Mouse (Mus musculus): ENCODE measurements around the gene Zfp748. TPM values are rescaled to one million over a fixed set of nuclear protein-coding genes. Genes with fewer than 3 reads are reported as not detected.
A peak's percentile ranks its signal among the peaks of the same experiment; 100 is the strongest.

Zfp748 gene
- total RNA-seq (2021): 1 to 10 TPM; 2.3 TPM
- long read RNA-seq, experiment 1, full-length matches to known transcripts: 1 of 1 reads
- long read RNA-seq, experiment 1, partial matches to known transcripts: 0 of 1 reads
- long read RNA-seq, experiment 1, other reads (novel, unspliced or antisense): 0 of 1 reads
- long read RNA-seq, experiment 2, full-length matches to known transcripts: 1 of 1 reads
- long read RNA-seq, experiment 2, partial matches to known transcripts: 0 of 1 reads
- long read RNA-seq, experiment 2, other reads (novel, unspliced or antisense): 0 of 1 reads

DNA sequence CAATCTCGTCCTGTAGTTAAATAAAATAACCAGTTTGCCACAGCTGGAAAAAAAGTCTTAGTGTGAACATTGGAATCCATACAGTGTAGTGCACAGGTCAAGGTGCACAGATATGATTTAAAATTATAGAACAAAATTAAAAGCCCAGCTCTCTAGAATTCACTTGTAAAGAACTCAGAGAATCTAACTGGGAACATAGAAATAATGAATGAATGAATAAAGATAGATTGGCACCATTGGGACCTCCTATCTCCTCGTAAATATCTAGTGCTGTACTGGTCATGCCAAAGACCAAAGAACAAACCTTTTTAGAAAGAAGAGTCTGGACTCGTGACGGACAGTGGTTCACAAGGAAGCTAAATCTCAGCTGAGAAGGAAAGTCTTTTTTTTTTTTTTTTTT lies at the start of gene Zfp748:
Zfp748 (minus strand) TSS at position 101 of the 400 bp plus-strand sequence.
- Histone ChIP-seq H3K27ac (peak within 1 kb of the TSS; percentile 87), H3K4me3 (peak within 1 kb of the TSS; percentile 98)
- no peak for TF ChIP-seq CTCF (IDR thresholded peaks at IDR 0.05)
- intact Hi-C loops (cut with DNase I): loop anchor here (2.0 kb wide), 1 partner anchor 27 kb away; the partner anchor contains the start of genes Gm26965 and Zfp87
- DNase-seq: no peak

DNA sequence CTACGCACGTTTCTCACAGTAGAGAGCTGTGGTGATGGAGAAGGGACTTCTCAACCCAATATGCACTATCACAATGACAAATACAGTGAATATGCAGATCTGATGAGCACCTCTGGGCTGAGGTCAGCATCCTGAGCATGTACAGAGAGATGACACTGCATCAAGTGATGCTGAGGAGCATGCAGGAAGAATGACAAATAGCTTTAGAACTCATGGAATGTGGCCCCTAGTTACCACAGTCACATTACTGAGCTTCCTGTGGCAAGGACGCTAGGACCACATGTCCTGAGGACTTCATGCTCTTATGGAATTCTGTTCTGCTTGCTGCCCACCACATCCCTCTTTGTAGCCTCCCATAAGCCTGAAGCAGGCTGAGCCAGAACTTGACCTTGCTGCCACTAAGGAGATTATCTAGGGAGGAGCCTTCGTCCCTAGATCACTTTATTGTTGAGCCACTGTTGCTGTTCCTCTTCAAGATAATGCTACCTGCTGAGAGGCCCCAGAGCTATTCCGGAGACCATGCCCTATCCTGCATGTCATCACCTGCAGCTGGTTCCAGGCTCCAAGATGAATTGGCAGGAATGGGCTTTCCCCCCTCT lies 19.1 kb upstream of the Zfp748 start:
- Histone ChIP-seq H3K27ac (no peak overlapping the region), H3K4me3 (no peak overlapping the region)
- intact Hi-C loops (cut with DNase I): no loop called here
- no peak for DNase-seq
- no peak for TF ChIP-seq CTCF (IDR thresholded peaks at IDR 0.05)

DNA sequence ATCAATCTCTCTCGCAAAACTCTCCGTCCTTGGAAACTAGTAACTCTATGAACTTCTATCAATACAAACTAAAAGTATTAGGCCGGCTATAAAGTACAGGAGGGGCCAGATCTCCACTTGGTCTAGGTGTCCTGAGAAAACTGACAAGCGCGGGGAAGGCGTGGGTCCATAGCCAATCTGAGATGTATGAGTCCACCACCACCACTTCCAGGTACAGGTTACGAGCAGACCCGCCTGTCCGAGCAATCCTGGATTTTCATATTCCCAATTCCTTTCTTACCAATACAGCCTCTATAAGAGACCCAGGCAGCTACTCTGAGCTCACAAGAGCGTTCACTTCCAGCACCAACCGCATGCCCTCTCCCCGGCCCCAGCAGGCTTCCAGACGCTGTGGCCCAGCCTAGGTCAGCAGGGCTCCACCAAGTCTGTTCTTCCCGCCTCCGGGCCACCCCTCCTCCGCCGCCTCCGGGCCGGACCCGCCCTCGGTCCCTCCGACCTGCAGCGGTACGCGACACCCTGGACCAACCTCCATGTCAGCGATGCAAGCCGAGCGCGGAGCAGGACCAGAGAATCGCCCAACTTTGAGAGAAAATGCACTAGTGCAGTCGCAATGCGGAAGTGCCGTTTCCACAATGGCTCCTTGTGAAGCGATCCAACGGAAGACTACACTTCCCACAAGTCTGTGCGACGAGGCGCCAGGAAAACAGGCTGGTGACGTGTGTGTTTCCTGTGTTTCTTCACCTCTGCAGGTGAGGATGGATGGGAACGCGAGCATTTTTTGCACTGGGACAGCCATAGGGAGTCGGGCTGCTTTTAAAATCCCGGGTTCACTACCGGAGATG lies 904 bp downstream of the Zfp748 start:
- DNase-seq: peak; percentile 83
- TF ChIP-seq CTCF (IDR thresholded peaks at IDR 0.05): no peak
- Histone ChIP-seq H3K4me3 (peak overlapping the region; percentile 98), H3K27ac (peak overlapping the region; percentile 87)
- intact Hi-C loops (cut with DNase I): loop anchor here (2.0 kb wide), 1 partner anchor 26 kb away; the partner anchor contains the start of genes Gm26965 and Zfp87

DNA sequence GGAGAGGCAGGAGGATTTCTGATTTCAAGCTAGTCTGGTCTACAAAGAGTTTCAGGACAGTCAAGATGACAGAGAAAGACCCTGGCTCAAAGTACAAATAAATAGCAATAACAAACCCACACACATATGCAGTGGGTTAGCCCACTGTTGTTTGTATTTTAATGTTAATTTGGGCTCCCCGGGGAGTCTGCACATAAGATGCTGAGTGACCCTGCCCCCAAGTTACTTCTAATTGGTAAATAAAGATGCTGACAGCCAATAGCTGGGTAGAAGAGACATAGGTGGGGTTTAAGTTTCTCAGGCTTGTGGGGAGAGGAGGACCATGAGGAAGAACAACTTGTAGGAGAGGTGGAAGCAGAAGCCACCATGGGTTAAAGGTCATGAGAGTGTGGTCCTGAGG lies 7.7 kb downstream of the Zfp748 start:
- no peak overlapping the region for H3K4me3 ChIP-seq
- intact Hi-C loops (cut with DNase I): no loop called here
- no peak for TF ChIP-seq CTCF (IDR thresholded peaks at IDR 0.05)
- DNase-seq: no peak
- no peak overlapping the region for H3K27ac ChIP-seq

DNA sequence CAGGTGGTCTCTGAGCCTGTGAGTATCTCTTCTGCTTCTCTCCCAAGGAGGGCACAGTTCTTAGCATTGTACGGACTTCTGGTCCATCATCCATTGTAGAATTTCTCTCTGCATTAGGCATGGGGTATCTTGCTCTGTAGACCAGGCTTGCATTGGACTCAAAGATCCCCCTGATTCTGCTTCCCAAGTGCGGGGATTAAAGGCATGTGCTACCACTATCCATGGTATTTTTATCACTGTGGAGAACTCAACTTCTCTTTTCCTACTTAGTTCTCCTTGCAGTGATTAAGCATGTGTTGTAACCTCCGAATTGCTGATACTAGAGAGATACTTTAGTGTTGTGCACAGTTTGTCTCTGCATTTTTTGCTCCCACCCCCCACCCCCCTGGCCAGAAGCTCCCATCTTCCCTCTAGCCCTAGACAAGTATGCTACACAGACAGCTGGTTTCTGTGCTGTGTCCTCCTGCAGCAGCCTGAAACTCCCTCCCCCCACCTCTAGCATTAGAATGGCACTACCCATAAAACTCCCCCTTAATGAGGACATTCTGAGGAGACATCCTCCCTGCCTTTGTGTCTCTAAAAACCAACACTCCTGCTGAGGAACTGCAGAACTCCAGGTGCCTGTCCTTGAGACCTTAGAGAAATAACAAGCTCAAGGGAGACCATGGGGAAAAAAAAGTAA lies 26.4 kb downstream of the Zfp748 start:
- no peak overlapping the region for H3K27ac ChIP-seq
- intact Hi-C loops (cut with DNase I): loop anchor here (2.0 to 10.0 kb wide), 2 partner anchors 26 to 198 kb away; partner anchors contain the start of genes Zfp65 and Zfp748
- no peak for DNase-seq
- H3K4me3 ChIP-seq: no peak overlapping the region
- TF ChIP-seq CTCF (IDR thresholded peaks at IDR 0.05): no peak

- H3K4me3 ChIP-seq: peak within 1 kb of the TSS; percentile 84
- H3K27ac ChIP-seq: peak within 1 kb of the TSS; percentile 89
- peak; percentile 94 for DNase-seq
- intact Hi-C loops (cut with DNase I): loop anchor here (2.0 to 10.0 kb wide), 2 partner anchors 27 to 199 kb away; partner anchors contain the start of genes Zfp65 and Zfp748
- no peak for TF ChIP-seq CTCF (IDR thresholded peaks at IDR 0.05)
These were observed 27.7 kb downstream of the Zfp748 start, which contains the start of the genes Gm26965 and Zfp87 for GRCm38 (mm10) chr13:67525753-67526410. TSS of gene Gm26965 (minus strand) at chr13:67526151. TSS of gene Zfp87 (minus strand) at chr13:67526177.

DNA sequence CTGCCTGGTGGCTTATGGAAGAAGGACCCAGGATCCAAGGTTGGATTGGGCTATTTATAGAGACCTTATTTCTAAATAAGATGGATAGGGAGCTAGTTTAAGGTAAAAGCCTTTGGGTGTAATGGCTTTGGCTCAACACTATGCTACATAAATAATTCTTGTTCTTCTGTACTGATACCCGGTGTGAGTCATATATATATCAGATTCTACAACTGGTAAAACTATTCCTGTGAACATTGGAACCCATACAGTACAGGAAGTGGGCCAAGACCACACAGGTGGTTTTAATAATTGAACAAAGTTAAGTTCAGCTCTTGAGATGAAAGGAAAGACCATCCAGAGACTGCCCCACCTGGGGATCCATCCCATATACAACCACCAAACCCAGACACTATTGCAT lies 52.7 kb downstream of the Zfp748 start:
- TF ChIP-seq CTCF (IDR thresholded peaks at IDR 0.05): no peak
- DNase-seq: no peak
- intact Hi-C loops (cut with DNase I): loop anchor here (10.0 kb wide), 1 partner anchor 236 kb away; no protein-coding TSS in a partner anchor
- Histone ChIP-seq H3K4me3 (peak overlapping the region; percentile 90; the same call in 1 of the 2 replicates), H3K27ac (peak overlapping the region; percentile 87)

GRCm38 (mm10) chr13:67500084-67500719 lies 53.4 kb downstream of the Zfp748 start, which contains the start of gene Zfp58:
TSS of gene Zfp58 (minus strand) at chr13:67500555.
- Histone ChIP-seq H3K27ac (peak within 1 kb of the TSS; percentile 87), H3K4me3 (peak within 1 kb of the TSS; percentile 90)
- TF ChIP-seq CTCF (IDR thresholded peaks at IDR 0.05): no peak
- peak; percentile 83 for DNase-seq
- intact Hi-C loops (cut with DNase I): loop anchor here (10.0 kb wide), 1 partner anchor 235 kb away; no protein-coding TSS in a partner anchor

GRCm38 (mm10) chr13:67495631-67496030 lies 58.0 kb downstream of the Zfp748 start:
- no peak for DNase-seq
- Histone ChIP-seq H3K27ac (no peak overlapping the region), H3K4me3 (no peak overlapping the region)
- TF ChIP-seq CTCF (IDR thresholded peaks at IDR 0.05): no peak
- intact Hi-C loops (cut with DNase I): no loop called here

Other genes starting within 250 kb of the Zfp748 start
- gene Zfp457, start 247.3 kb downstream of the Zfp748 start, total RNA-seq (2021): 1 to 10 TPM; 4.0 to 4.4 TPM
- gene Zfp595, start 221.3 kb downstream of the Zfp748 start, total RNA-seq (2021): 1 to 10 TPM; 1.5 to 1.6 TPM
- gene Gm28044, start 193.3 kb downstream of the Zfp748 start, total RNA-seq (2021): 1 to 10 TPM; 1.2 to 1.6 TPM
- gene Zfp953, start 193.2 kb downstream of the Zfp748 start, total RNA-seq (2021): 1 to 10 TPM; 1.1 to 1.2 TPM
- gene Gm28041, start 178.1 kb downstream of the Zfp748 start, total RNA-seq (2021): not detected
- under 1 TPM; 0.20 to 0.53 TPM for gene Zfp456, start 178.0 kb downstream of the Zfp748 start, total RNA-seq (2021)
- 1 to 10 TPM; 1.0 to 1.7 TPM for gene Zfp429, start 154.0 kb downstream of the Zfp748 start, total RNA-seq (2021)
- 1 to 10 TPM in 1 of 2 experiments, under 1 TPM in 1; 0.92 to 1.2 TPM for gene Zfp459, start 132.4 kb downstream of the Zfp748 start, total RNA-seq (2021)
- 1 to 10 TPM; 6.5 to 8.3 TPM for gene Zfp874a, start 102.2 kb downstream of the Zfp748 start, total RNA-seq (2021)
- 10 to 100 TPM; 13.4 to 13.8 TPM for gene Zfp874b, start 69.6 kb downstream of the Zfp748 start, total RNA-seq (2021)
- 1 to 10 TPM; 4.2 to 4.8 TPM for gene Zfp58, start 53.3 kb downstream of the Zfp748 start, total RNA-seq (2021)
- under 1 TPM in 1 of 2 experiments, not detected in 1; 0.20 TPM for gene Gm26965, start 27.7 kb downstream of the Zfp748 start, total RNA-seq (2021)
- 1 to 10 TPM; 3.5 to 5.2 TPM for gene Zfp87, start 27.7 kb downstream of the Zfp748 start, total RNA-seq (2021)
- gene Zfp729b, start 55.9 kb upstream of the Zfp748 start, total RNA-seq (2021): 1 to 10 TPM; 2.4 to 3.4 TPM
- 1 to 10 TPM in 1 of 2 experiments, under 1 TPM in 1; 0.13 to 1.6 TPM for gene Gm49345, start 83.9 kb upstream of the Zfp748 start, total RNA-seq (2021)
- gene Zfp729a, start 84.0 kb upstream of the Zfp748 start, total RNA-seq (2021): 1 to 10 TPM; 3.6 to 3.7 TPM
- gene Zfp738, start 133.2 kb upstream of the Zfp748 start, total RNA-seq (2021): 1 to 10 TPM; 2.3 to 3.5 TPM
- 1 to 10 TPM; 3.5 to 4.8 TPM for gene Zfp65, start 175.3 kb upstream of the Zfp748 start, total RNA-seq (2021)
- gene Zfp85, start 201.4 kb upstream of the Zfp748 start, total RNA-seq (2021): 1 to 10 TPM; 1.6 TPM
- gene Zfp493, start 225.9 kb upstream of the Zfp748 start, total RNA-seq (2021): 1 to 10 TPM; 3.6 to 5.5 TPM

Data from gastrocnemius, adult 2 months (tissue).